Mouse (Mus musculus): ENCODE results near the gene Hip1r.
A peak's percentile ranks its signal among the peaks of the same experiment; 100 is the strongest.
"Not testable (repeated sequence)": the region's sequence is repeated elsewhere in the genome, so short reads cannot be mapped to it uniquely, and the experiment has no call there.

Gene Hip1r

GRCm38 (mm10) chr5:124039602-124040001 lies 66.2 kb downstream of the Hip1r start:
- no peaks in the 10 kb centered on the region for H3K36me3 ChIP-seq (ENCODE audit: control insufficient read depth, insufficient read depth, low read length, poor library complexity, severe bottlenecking)
- DNase-seq (ENCODE audit: low read depth, low spot score): no peak

GRCm38 (mm10) chr5:124041097-124041496 lies 67.7 kb downstream of the Hip1r start:
- no peaks in the 10 kb centered on the region for H3K36me3 ChIP-seq (ENCODE audit: control insufficient read depth, insufficient read depth, low read length, poor library complexity, severe bottlenecking)
- no peak for DNase-seq (ENCODE audit: low read depth, low spot score)
- no peaks in the 10 kb centered on the region; the same call in 1 of the 2 replicates for H3K27me3 ChIP-seq (ENCODE audit: control insufficient read depth, insufficient read depth, low read length, poor library complexity, severe bottlenecking)

More at GRCm38 (mm10) chr5:124039602-124040001, 66.2 kb downstream of the Hip1r start:
- H3K27me3 ChIP-seq (ENCODE audit: control insufficient read depth, insufficient read depth, low read length, poor library complexity, severe bottlenecking): no peaks in the 10 kb centered on the region

GRCm38 (mm10) chr5:124043212-124043978 lies 70.0 kb downstream of the Hip1r start:
- H3K27me3 ChIP-seq (ENCODE audit: control insufficient read depth, insufficient read depth, low read length, poor library complexity, severe bottlenecking): no peaks in the 10 kb centered on the region; the same call in 1 of the 2 replicates
- H3K36me3 ChIP-seq (ENCODE audit: control insufficient read depth, insufficient read depth, low read length, poor library complexity, severe bottlenecking): no peaks in the 10 kb centered on the region
- no peak for DNase-seq (ENCODE audit: low read depth, low spot score)

GRCm38 (mm10) chr5:124043999-124044398 lies 70.6 kb downstream of the Hip1r start:
- no peaks in the 10 kb centered on the region for H3K36me3 ChIP-seq (ENCODE audit: control insufficient read depth, insufficient read depth, low read length, poor library complexity, severe bottlenecking)
- DNase-seq (ENCODE audit: low read depth, low spot score): no peak

GRCm38 (mm10) chr5:124045453-124046010 lies 72.1 kb downstream of the Hip1r start:
- Histone ChIP-seq H3K36me3 (ENCODE audit: control insufficient read depth, insufficient read depth, low read length, poor library complexity, severe bottlenecking) (no peaks in the 10 kb centered on the region), H3K27me3 (ENCODE audit: control insufficient read depth, insufficient read depth, low read length, poor library complexity, severe bottlenecking) (no peaks in the 10 kb centered on the region; the same call in 1 of the 2 replicates)
- DNase-seq (ENCODE audit: low read depth, low spot score): no peak

More at GRCm38 (mm10) chr5:124043999-124044398, 70.6 kb downstream of the Hip1r start:
- H3K27me3 ChIP-seq (ENCODE audit: control insufficient read depth, insufficient read depth, low read length, poor library complexity, severe bottlenecking): no peaks in the 10 kb centered on the region; the same call in 1 of the 2 replicates

- H3K36me3 ChIP-seq (ENCODE audit: control insufficient read depth, insufficient read depth, low read length, poor library complexity, severe bottlenecking): no peaks in the 10 kb centered on the region
- no peak for DNase-seq (ENCODE audit: low read depth, low spot score)
- no peaks in the 10 kb centered on the region; the same call in 1 of the 2 replicates for H3K27me3 ChIP-seq (ENCODE audit: control insufficient read depth, insufficient read depth, low read length, poor library complexity, severe bottlenecking)
Measured at GRCm38 (mm10) chr5:124046741-124047401, 73.4 kb downstream of the Hip1r start.

GRCm38 (mm10) chr5:124049249-124050045 lies 76.0 kb downstream of the Hip1r start:
- no peak for DNase-seq (ENCODE audit: low read depth, low spot score)
- Histone ChIP-seq H3K36me3 (ENCODE audit: control insufficient read depth, insufficient read depth, low read length, poor library complexity, severe bottlenecking) (no peaks in the 10 kb centered on the region), H3K27me3 (ENCODE audit: control insufficient read depth, insufficient read depth, low read length, poor library complexity, severe bottlenecking) (no peaks in the 10 kb centered on the region; the same call in 1 of the 2 replicates)

- Histone ChIP-seq H3K27me3 (ENCODE audit: control insufficient read depth, insufficient read depth, low read length, poor library complexity, severe bottlenecking) (no peaks in the 10 kb centered on the region), H3K36me3 (ENCODE audit: control insufficient read depth, insufficient read depth, low read length, poor library complexity, severe bottlenecking) (no peaks in the 10 kb centered on the region)
- peak; percentile 69 for DNase-seq (ENCODE audit: low read depth, low spot score)
Measured at GRCm38 (mm10) chr5:124050095-124051050, 76.9 kb downstream of the Hip1r start.

- H3K36me3 ChIP-seq (ENCODE audit: control insufficient read depth, insufficient read depth, low read length, poor library complexity, severe bottlenecking): no peaks in the 10 kb centered on the region
- H3K27me3 ChIP-seq (ENCODE audit: control insufficient read depth, insufficient read depth, low read length, poor library complexity, severe bottlenecking): no peaks in the 10 kb centered on the region
- peak; percentile 78 for DNase-seq (ENCODE audit: low read depth, low spot score)
Measured at GRCm38 (mm10) chr5:124051899-124052491, 78.6 kb downstream of the Hip1r start.

- H3K27me3 ChIP-seq (ENCODE audit: control insufficient read depth, insufficient read depth, low read length, poor library complexity, severe bottlenecking); DNase-seq (ENCODE audit: low read depth, low spot score); H3K36me3 ChIP-seq (ENCODE audit: control insufficient read depth, insufficient read depth, low read length, poor library complexity, severe bottlenecking): not testable (repeated sequence)
Measured at GRCm38 (mm10) chr5:124052641-124053040, 79.2 kb downstream of the Hip1r start.

All from splenic B cell, adult 2 months (primary cell).